Mouse (Mus musculus): ENCODE measurements around the gene Fbxw5. TPM values are rescaled to one million over a fixed set of nuclear protein-coding genes. Genes with fewer than 3 reads are reported as not detected.

Gene Fbxw5
- polyA plus RNA-seq, 1 experiment: 42.0 TPM

DNA sequence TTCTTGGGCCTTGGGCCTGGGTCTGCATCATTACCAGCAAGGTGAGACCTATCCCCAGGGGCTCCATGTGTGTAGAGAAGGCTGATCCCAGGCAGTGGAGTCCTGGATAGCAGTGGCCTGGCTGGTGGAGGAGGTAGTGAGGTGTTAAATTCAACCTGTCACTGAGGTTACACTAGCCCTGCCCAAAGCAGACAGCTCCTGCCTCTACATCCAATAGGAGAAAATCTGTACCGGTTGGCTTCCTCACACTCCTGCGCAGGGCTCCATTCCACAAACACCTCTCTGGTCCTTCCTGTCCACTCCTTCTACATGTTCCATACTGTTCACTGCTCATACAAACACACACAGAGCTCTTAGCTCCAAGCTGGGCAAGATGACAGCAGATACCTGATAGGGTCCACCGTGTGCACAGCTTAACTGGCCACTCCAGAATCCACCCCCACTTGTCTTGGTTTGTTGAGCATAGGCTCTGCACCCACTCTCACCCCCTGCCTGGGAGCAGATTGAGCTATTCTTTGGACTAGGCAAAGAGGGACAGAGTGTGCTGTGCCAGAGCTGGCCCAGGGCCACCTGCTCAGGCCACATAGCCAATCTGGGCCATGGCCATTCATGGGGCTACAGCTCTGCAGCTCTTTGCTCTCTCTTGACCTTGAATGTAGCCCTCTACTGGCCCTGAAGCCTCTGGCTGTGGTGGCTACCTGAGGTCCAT is 22.4 kb upstream of the Fbxw5 start:
- Histone ChIP-seq H3K4me1 (ENCODE audit: control insufficient read depth, insufficient read depth, insufficient read length) (no peaks in the 10 kb centered on the region), H3K4me3 (ENCODE audit: extremely low read depth, insufficient read depth, insufficient read length) (no peak overlapping the region), H3K36me3 (ENCODE audit: control insufficient read depth, insufficient read depth, low read length) (no peaks in the 10 kb centered on the region), H3K27me3 (ENCODE audit: control insufficient read depth, insufficient read depth, low read length) (no peaks in the 10 kb centered on the region), H3K27ac (ENCODE audit: insufficient read depth, low read length) (no peak overlapping the region)
- TF ChIP-seq CTCF (IDR thresholded peaks at IDR 0.05; ENCODE audit: extremely low read depth, insufficient read depth, insufficient read length, insufficient replicate concordance) (no peak), POLR2A (IDR thresholded peaks at IDR 0.05; ENCODE audit: low read depth, low read length) (no peak)
- 95% methylated on average over 3 of the region's 3 CpGs for WGBS
- DNase-seq (ENCODE audit: low read depth in 1 of 2, low spot score in 2 of 2): no peak

DNA sequence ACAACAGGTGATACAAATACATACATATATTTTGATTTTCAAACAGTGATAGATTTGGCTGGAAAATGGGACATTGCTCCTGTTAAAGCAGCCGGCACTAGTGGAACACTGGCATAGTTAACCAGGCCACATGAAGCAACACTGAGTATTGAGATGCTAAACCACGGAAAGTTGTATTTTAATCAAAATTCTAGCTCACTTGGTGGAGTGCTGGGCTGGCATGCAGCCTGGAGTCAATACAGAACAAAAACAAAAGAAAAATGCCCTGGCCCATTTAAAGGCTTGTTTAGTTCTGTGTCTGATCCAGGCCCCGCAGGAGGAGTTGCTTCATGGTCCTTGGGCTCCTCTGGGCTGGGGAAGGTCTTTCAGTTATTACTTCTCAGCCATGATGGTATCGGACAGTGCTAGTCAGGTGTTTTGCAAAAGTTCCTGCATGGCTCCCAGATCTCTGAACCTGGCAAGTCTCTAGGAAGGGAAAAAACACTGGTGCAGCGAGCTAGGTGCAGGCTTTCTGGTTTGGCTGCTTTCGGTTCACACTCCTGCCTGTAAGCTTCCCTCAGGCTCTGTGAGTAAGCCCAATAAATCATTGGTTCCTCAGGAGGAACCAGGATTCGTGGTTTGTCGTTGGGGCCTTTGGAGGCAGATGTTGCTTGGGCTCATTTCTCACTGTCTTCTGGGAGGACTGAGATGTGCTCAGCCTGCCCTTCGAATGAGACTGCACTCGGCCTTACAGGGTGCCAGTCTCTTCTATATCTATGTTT is 20.8 kb upstream of the Fbxw5 start:
- 72% methylated on average over 10 of the region's 10 CpGs for WGBS
- no peak overlapping the region for H3K4me3 ChIP-seq (ENCODE audit: extremely low read depth, insufficient read depth, insufficient read length)
- H3K27ac ChIP-seq (ENCODE audit: insufficient read depth, low read length): no peak overlapping the region
- no peaks in the 10 kb centered on the region for H3K4me1 ChIP-seq (ENCODE audit: control insufficient read depth, insufficient read depth, insufficient read length)
- no peaks in the 10 kb centered on the region for H3K36me3 ChIP-seq (ENCODE audit: control insufficient read depth, insufficient read depth, low read length)
- no peak for TF ChIP-seq CTCF (IDR thresholded peaks at IDR 0.05; ENCODE audit: extremely low read depth, insufficient read depth, insufficient read length, insufficient replicate concordance)
- no peak for TF ChIP-seq POLR2A (IDR thresholded peaks at IDR 0.05; ENCODE audit: low read depth, low read length)
- H3K27me3 ChIP-seq (ENCODE audit: control insufficient read depth, insufficient read depth, low read length): no peaks in the 10 kb centered on the region
- DNase-seq (ENCODE audit: low read depth in 1 of 2, low spot score in 2 of 2): no peak

DNA sequence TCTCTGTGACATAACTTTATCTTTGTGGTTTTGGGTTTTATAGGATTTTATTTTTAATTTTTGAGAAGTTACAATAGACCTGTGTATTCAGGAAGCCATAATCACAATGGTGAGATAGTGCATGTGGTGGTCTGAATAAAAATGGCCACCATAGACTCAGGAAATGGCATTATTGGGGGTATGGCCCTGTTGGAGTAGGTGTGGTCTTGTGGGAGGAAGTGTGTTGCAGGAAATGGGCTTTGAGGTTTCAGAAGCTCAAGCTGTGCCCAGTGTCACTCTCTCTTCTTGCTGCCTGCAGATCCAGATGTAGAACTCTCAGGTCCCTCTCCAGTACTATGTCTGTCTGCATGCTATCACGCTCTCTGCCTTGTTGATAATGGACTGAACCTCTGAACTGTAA is 20.0 kb upstream of the Fbxw5 start:
- 84% methylated on average over 1 of the region's 1 CpGs for WGBS

DNA sequence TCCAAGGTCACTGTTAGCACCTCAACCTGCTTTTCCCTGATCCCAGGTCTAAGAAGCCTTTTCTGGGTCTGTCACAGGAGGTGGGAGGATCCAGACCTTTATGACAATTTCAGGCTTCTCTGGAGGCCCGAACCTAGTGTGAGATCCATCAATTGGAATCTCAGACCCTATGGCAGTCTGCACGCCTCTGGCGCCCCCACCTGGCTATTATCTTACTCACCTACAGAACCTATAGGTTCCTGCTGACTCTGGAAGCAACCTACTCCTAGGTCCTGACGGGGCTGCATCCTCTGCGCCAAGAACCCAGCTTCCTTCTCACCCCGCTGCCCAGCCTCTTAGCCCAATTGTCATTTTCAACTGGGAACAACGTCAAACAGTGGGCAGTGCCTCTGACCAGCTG is 17.6 kb upstream of the Fbxw5 start:
- Histone ChIP-seq H3K4me3 (ENCODE audit: extremely low read depth, insufficient read depth, insufficient read length) (no peak overlapping the region), H3K36me3 (ENCODE audit: control insufficient read depth, insufficient read depth, low read length) (no peaks in the 10 kb centered on the region), H3K27me3 (ENCODE audit: control insufficient read depth, insufficient read depth, low read length) (no peaks in the 10 kb centered on the region), H3K4me1 (ENCODE audit: control insufficient read depth, insufficient read depth, insufficient read length) (no peaks in the 10 kb centered on the region), H3K27ac (ENCODE audit: insufficient read depth, low read length) (no peak overlapping the region)
- peak; percentile 47 to 59 for DNase-seq (ENCODE audit: low read depth in 1 of 2, low spot score in 2 of 2)
- WGBS: 15% methylated on average over 7 of the region's 7 CpGs
- TF ChIP-seq CTCF (IDR thresholded peaks at IDR 0.05; ENCODE audit: extremely low read depth, insufficient read depth, insufficient read length, insufficient replicate concordance) (peak; percentile 79; the same call in 1 of the 2 replicates), POLR2A (IDR thresholded peaks at IDR 0.05; ENCODE audit: low read depth, low read length) (no peak)

More for the DNA sequence above, 20.0 kb upstream of the Fbxw5 start:
- no peak overlapping the region for H3K4me3 ChIP-seq (ENCODE audit: extremely low read depth, insufficient read depth, insufficient read length)
- H3K27ac ChIP-seq (ENCODE audit: insufficient read depth, low read length): no peak overlapping the region
- no peaks in the 10 kb centered on the region for H3K27me3 ChIP-seq (ENCODE audit: control insufficient read depth, insufficient read depth, low read length)
- no peak for DNase-seq (ENCODE audit: low read depth in 1 of 2, low spot score in 2 of 2)
- TF ChIP-seq POLR2A (IDR thresholded peaks at IDR 0.05; ENCODE audit: low read depth, low read length) (no peak), CTCF (IDR thresholded peaks at IDR 0.05; ENCODE audit: extremely low read depth, insufficient read depth, insufficient read length, insufficient replicate concordance) (no peak)
- H3K4me1 ChIP-seq (ENCODE audit: control insufficient read depth, insufficient read depth, insufficient read length): no peaks in the 10 kb centered on the region
- H3K36me3 ChIP-seq (ENCODE audit: control insufficient read depth, insufficient read depth, low read length): no peaks in the 10 kb centered on the region

DNA sequence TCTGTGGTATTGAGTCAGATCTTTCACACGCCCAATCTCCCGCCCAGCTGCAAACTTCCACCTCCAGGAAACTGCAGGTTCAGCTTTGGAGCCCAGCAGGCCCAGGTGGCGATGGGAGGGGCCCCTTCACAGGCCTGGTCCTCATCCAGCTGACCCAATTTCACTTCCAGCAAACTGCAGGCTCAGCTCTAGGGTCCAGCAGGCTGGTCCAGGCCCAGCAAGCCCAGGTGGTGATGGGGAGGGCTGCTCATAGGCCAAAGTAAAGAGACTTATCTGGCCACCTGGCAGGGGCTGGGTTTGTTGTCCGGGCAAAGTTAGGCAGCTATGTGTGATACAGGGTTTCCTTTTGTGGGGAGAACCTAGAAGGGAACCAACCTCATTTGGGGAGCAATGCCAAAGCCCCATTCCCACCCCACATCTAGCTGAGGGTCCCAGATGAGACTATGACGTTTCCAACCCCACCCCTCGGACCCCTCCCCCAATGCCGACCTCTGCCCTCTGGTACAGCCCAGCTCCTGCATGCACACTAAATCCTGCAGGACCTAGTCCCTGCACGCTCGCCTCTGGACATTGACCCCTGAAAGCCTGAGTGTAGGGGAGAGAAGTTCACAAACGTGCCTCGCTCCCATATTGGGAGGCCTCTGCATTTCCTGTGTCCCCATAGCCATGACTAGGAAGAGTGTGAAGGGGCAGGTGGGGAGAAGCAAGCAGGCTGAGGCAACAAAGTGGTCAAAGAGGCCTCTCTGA is 15.5 kb upstream of the Fbxw5 start:
- H3K36me3 ChIP-seq (ENCODE audit: control insufficient read depth, insufficient read depth, low read length): no peaks in the 10 kb centered on the region
- H3K4me1 ChIP-seq (ENCODE audit: control insufficient read depth, insufficient read depth, insufficient read length): no peaks in the 10 kb centered on the region
- H3K27ac ChIP-seq (ENCODE audit: insufficient read depth, low read length): no peak overlapping the region
- H3K27me3 ChIP-seq (ENCODE audit: control insufficient read depth, insufficient read depth, low read length): no peaks in the 10 kb centered on the region
- no peak overlapping the region for H3K4me3 ChIP-seq (ENCODE audit: extremely low read depth, insufficient read depth, insufficient read length)
- TF ChIP-seq POLR2A (IDR thresholded peaks at IDR 0.05; ENCODE audit: low read depth, low read length) (no peak), CTCF (IDR thresholded peaks at IDR 0.05; ENCODE audit: extremely low read depth, insufficient read depth, insufficient read length, insufficient replicate concordance) (no peak)
- no peak for DNase-seq (ENCODE audit: low read depth in 1 of 2, low spot score in 2 of 2)
- 82% methylated on average over 11 of the region's 11 CpGs for WGBS

DNA sequence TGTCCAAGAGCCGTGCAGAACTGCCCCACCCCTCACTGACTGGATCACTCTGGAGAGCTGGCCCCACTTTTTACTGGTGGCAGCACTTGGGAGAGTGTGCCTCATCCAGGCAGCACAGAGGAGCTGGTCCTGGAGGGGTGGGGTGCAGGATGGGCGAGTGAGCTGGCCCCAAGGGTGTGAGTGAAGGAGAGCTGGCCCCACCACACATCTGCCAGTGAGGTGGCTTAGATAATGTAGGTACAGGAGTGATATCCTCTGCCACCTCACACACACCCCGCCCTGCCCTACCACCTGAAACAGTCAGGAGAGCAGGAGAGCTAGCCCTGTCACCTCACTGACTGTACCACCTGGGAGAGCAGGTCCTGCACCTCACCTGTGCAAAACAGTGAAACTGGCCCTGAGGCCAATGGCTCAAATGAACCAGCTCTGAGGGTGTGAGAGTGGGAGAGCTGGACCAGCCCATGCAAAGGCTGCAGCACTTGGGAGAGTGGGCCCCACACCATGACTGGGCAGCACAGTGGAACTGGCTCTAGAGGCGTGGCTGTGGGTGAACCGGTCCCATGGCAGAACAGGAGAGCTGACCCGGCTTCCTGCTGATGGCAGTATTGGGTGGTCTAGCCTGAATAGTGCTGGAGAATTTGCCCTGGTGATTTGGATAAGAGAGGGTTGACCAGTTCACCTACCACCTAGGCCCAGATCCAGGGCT is 12.4 kb upstream of the Fbxw5 start:
- 75% methylated on average over 6 of the region's 6 CpGs for WGBS
- no peak overlapping the region for H3K27ac ChIP-seq (ENCODE audit: insufficient read depth, low read length)
- H3K27me3 ChIP-seq (ENCODE audit: control insufficient read depth, insufficient read depth, low read length): no peaks in the 10 kb centered on the region
- no peak for DNase-seq (ENCODE audit: low read depth in 1 of 2, low spot score in 2 of 2)
- no peaks in the 10 kb centered on the region for H3K36me3 ChIP-seq (ENCODE audit: control insufficient read depth, insufficient read depth, low read length)
- TF ChIP-seq POLR2A (IDR thresholded peaks at IDR 0.05; ENCODE audit: low read depth, low read length) (no peak), CTCF (IDR thresholded peaks at IDR 0.05; ENCODE audit: extremely low read depth, insufficient read depth, insufficient read length, insufficient replicate concordance) (no peak)
- no peak overlapping the region for H3K4me3 ChIP-seq (ENCODE audit: extremely low read depth, insufficient read depth, insufficient read length)
- H3K4me1 ChIP-seq (ENCODE audit: control insufficient read depth, insufficient read depth, insufficient read length): no peaks in the 10 kb centered on the region
